Mouse (Mus musculus): ENCODE data around the gene Hist1h1a. TPM values are rescaled to one million over a fixed set of nuclear protein-coding genes. Genes with fewer than 3 reads are reported as not detected.
A peak's percentile ranks its signal among the peaks of the same experiment; 100 is the strongest.
"Not testable (repeated sequence)": the region's sequence is repeated elsewhere in the genome, so short reads cannot be mapped to it uniquely, and the experiment has no call there.

Hist1h1a gene
- polyA plus RNA-seq, 1 experiment = 0.22 TPM

DNA sequence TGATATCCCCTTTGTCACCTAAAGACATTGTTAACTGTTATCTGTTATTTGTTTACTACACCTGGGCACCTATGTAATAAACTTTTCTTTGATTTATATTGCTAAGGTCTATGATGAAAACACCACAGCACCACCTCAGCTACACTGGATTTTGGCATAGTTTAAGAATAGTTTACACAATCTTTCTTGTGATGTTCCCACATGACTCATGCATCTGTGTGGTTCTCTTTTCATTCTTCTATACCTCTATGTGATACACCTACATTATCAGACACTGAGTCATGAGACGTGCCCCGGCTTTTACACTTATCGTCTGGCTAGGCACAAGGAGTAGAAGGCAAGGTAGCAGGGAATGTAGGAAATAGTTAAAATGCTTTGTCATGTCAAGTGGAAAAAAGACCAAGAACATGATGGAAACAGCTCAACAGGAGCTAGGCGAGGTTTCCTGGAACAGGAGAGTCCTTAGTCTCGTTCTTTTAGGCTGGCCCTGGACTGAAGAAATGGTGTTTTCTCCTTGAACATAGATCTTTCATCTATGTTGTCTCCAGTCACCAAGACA lies 13.8 kb upstream of the Hist1h1a start:
- no peaks in the 10 kb centered on the region for H3K27me3 ChIP-seq (replicated peaks; ENCODE audit: control insufficient read depth, insufficient read depth, low read length)
- H3K36me3 ChIP-seq (ENCODE audit: control insufficient read depth, insufficient read depth, low read length) = no peaks in the 10 kb centered on the region
- H3K4me3 ChIP-seq (ENCODE audit: insufficient read depth, low read depth, low read length) = no peak overlapping the region
- no peak overlapping the region for H3K27ac ChIP-seq (ENCODE audit: insufficient read depth, low read depth, low read length)
- no peak for DNase-seq
- 93% methylated on average over 5 of the region's 5 CpGs for WGBS
- no peak for TF ChIP-seq POLR2A (IDR thresholded peaks at IDR 0.05; ENCODE audit: low read depth, low read length)
- TF ChIP-seq CTCF (conservative IDR thresholded peaks at IDR 0.05; ENCODE audit: insufficient read depth, insufficient read length, low read depth, low read length) = no peak
- H3K4me1 ChIP-seq (ENCODE audit: control insufficient read depth, insufficient read depth, low read length) = peaks cover 5% of the 10 kb centered on the region; the same call in 1 of the 2 replicates

DNA sequence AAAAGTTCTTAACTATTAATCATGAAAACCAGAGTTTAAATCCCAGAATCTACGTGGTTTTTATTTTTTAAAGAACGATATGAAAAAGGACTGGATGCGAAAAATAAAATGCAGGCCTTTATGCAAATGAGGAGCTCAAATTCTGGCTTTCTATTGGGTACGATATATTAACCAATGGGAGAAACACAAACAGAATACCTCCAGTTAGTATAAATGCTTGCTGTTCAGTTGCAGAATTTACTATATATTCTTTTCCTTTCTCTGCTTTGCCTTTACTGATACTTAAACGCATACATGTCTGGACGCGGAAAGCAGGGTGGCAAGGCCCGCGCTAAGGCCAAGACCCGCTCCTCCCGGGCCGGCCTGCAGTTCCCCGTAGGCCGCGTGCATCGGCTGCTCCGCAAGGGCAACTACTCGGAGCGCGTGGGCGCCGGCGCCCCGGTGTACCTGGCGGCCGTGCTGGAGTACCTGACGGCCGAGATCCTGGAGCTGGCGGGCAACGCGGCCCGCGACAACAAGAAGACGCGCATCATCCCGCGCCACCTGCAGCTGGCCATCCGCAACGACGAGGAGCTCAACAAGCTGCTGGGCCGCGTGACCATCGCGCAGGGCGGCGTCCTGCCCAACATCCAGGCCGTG lies 12.5 kb upstream of the Hist1h1a start, which contains the start of gene Hist1h2ab:
Gene Hist1h2ab (plus strand): TSS at position 288 of the 639 bp plus-strand sequence.
- DNase-seq = peak; percentile 66
- not testable (repeated sequence) for H3K27me3 ChIP-seq (replicated peaks; ENCODE audit: control insufficient read depth, insufficient read depth, low read length); H3K4me1 ChIP-seq (ENCODE audit: control insufficient read depth, insufficient read depth, low read length); H3K36me3 ChIP-seq (ENCODE audit: control insufficient read depth, insufficient read depth, low read length)
- peak within 1 kb of the TSS; percentile 74; the same call in 1 of the 2 replicates for H3K4me3 ChIP-seq (ENCODE audit: insufficient read depth, low read depth, low read length)
- WGBS = 2% methylated on average over 33 of the region's 47 CpGs
- H3K27ac ChIP-seq (ENCODE audit: insufficient read depth, low read depth, low read length) = peak within 1 kb of the TSS; percentile 71

DNA sequence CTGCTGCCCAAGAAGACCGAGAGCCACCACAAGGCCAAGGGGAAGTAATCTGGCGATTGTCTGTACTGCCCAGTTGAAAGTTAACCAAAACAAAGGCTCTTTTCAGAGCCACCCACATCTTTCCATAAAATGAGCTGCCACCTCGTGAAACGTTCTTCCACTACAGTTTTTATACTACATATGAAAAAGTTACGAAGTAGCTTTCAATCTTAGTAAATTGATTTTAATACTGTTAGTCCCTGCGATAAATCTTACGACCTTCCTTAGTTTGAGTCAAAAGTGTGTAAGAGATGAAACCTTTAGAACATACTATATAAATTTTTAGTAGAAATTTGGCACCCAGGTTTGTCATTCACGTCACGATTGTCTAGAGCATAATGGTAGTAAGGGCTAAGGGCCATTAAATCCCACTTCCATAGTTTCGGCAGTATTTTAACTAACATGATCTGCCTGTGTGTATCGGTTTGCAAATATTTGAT lies 11.9 kb upstream of the Hist1h1a start:
- H3K4me1 ChIP-seq (ENCODE audit: control insufficient read depth, insufficient read depth, low read length) = peaks cover 2% of the 10 kb centered on the region; the same call in 1 of the 2 replicates
- no peak for DNase-seq
- H3K27me3 ChIP-seq (replicated peaks; ENCODE audit: control insufficient read depth, insufficient read depth, low read length) = no peaks in the 10 kb centered on the region
- H3K4me3 ChIP-seq (ENCODE audit: insufficient read depth, low read depth, low read length) = no peak overlapping the region
- no peak for TF ChIP-seq CTCF (conservative IDR thresholded peaks at IDR 0.05; ENCODE audit: insufficient read depth, insufficient read length, low read depth, low read length)
- TF ChIP-seq POLR2A (IDR thresholded peaks at IDR 0.05; ENCODE audit: low read depth, low read length) = no peak
- H3K27ac ChIP-seq (ENCODE audit: insufficient read depth, low read depth, low read length) = no peak overlapping the region
- 5% methylated on average over 11 of the region's 11 CpGs for WGBS
- no peaks in the 10 kb centered on the region for H3K36me3 ChIP-seq (ENCODE audit: control insufficient read depth, insufficient read depth, low read length)

DNA sequence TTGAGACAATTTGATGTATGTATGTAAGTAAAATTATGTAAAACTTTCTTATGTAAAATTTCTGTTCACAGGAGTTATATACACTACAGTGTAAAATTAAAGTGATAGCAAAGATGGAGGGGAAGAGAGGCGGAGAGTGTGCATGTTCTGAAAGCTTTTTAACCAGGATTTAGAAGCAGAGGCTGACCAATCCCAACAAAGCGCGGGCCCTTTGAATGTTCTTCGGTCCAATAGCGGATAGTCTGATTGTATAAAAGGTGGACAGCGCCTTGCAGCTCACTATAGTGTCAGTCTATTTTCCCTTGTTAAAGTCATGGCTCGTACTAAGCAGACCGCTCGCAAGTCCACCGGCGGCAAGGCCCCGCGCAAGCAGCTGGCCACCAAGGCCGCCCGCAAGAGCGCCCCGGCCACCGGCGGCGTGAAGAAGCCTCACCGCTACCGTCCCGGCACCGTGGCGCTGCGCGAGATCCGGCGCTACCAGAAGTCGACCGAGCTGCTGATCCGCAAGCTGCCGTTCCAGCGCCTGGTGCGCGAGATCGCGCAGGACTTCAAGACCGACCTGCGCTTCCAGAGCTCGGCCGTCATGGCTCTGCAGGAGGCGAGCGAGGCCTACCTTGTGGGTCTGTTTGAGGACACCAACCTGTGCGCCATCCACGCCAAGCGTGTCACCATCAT lies 11.3 kb upstream of the Hist1h1a start, which contains the start of gene Hist1h3b:
Gene Hist1h3b (plus strand): TSS at position 201 of the 675 bp plus-strand sequence.
- WGBS = 4% methylated on average over 18 of the region's 47 CpGs

DNA sequence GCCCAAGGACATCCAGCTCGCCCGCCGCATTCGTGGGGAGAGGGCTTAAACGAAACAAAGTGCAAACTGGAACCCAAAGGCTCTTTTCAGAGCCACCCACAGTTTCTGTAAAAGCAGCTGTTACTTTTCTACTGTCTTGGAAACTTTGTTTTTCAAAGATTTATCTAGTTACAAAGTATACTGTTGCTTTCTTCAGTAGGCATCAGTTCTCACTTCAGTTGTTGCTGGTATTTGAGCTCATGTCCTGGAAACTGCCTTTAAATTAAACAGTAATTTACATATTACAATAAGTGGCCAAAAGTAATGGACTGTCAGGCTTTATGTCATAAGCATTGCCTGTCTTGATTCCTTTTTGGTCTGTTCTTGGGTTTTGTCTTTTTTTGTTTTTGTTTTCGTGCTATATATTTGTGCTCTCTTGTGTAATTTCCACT lies 10.7 kb upstream of the Hist1h1a start:
- Histone ChIP-seq H3K27ac (ENCODE audit: insufficient read depth, low read depth, low read length) (no peak overlapping the region), H3K27me3 (replicated peaks; ENCODE audit: control insufficient read depth, insufficient read depth, low read length) (no peaks in the 10 kb centered on the region), H3K4me3 (ENCODE audit: insufficient read depth, low read depth, low read length) (no peak overlapping the region), H3K36me3 (ENCODE audit: control insufficient read depth, insufficient read depth, low read length) (no peaks in the 10 kb centered on the region), H3K4me1 (ENCODE audit: control insufficient read depth, insufficient read depth, low read length) (peaks cover 6% of the 10 kb centered on the region; the same call in 1 of the 2 replicates)
- 21% methylated on average over 6 of the region's 6 CpGs for WGBS
- TF ChIP-seq POLR2A (IDR thresholded peaks at IDR 0.05; ENCODE audit: low read depth, low read length) (no peak), CTCF (conservative IDR thresholded peaks at IDR 0.05; ENCODE audit: insufficient read depth, insufficient read length, low read depth, low read length) (no peak)
- no peak for DNase-seq

More for the DNA sequence above, 11.3 kb upstream of the Hist1h1a start, which contains the start of gene Hist1h3b:
- Histone ChIP-seq H3K27ac (ENCODE audit: insufficient read depth, low read depth, low read length) (peak within 1 kb of the TSS; percentile 71), H3K4me3 (ENCODE audit: insufficient read depth, low read depth, low read length) (peak within 1 kb of the TSS; percentile 74; the same call in 1 of the 2 replicates)
- not testable (repeated sequence) for H3K27me3 ChIP-seq (replicated peaks; ENCODE audit: control insufficient read depth, insufficient read depth, low read length); H3K4me1 ChIP-seq (ENCODE audit: control insufficient read depth, insufficient read depth, low read length); H3K36me3 ChIP-seq (ENCODE audit: control insufficient read depth, insufficient read depth, low read length)
- DNase-seq = peak; percentile 88

DNA sequence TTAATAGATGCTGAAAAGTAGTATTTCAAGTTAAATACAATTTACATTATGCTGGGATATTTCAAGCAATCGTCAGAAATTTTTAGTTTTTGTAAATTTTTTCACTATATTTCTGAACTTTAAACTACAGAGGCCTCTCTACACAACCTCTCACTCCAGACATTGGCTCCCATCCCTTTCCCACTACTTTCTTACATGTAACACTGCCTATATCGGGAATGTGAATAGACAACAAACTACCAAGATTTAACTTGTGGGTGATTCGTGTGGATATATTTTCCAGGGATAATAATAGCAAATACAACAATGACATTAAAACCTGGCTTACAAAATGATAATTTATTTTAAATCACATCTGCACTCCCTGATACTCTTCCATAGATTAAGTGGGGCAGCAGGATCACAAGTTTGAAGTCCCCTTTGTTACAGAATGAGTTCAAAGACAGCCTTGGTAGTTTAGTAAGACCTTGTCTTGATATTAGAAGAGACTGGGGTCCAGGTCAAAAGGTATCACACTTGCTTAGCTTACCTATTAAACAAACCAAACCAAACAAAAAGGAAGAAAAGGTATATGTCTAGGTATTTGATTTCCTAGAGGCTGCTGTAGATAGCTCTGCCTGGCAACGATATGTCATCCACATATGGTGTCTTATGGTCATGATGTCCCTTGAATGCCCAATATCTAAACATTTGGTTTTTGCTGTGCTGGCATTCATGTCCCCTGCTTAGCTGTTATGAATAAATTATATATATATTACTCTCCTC lies 10.0 kb upstream of the Hist1h1a start:
- Histone ChIP-seq H3K27ac (ENCODE audit: insufficient read depth, low read depth, low read length) (no peak overlapping the region), H3K4me3 (ENCODE audit: insufficient read depth, low read depth, low read length) (no peak overlapping the region), H3K36me3 (ENCODE audit: control insufficient read depth, insufficient read depth, low read length) (no peaks in the 10 kb centered on the region), H3K27me3 (replicated peaks; ENCODE audit: control insufficient read depth, insufficient read depth, low read length) (no peaks in the 10 kb centered on the region), H3K4me1 (ENCODE audit: control insufficient read depth, insufficient read depth, low read length) (peaks cover 6% of the 10 kb centered on the region; the same call in 1 of the 2 replicates)
- TF ChIP-seq CTCF (conservative IDR thresholded peaks at IDR 0.05; ENCODE audit: insufficient read depth, insufficient read length, low read depth, low read length) (no peak), POLR2A (IDR thresholded peaks at IDR 0.05; ENCODE audit: low read depth, low read length) (no peak)
- no peak for DNase-seq
- WGBS = 68% methylated on average over 4 of the region's 4 CpGs

Data from kidney, adult 2 months (tissue).